Mouse (Mus musculus) T-helper 2 cell (primary cell): Measurements from ENCODE around the gene Sdf2.
"Not testable (repeated sequence)": the region's sequence is repeated elsewhere in the genome, so short reads cannot be mapped to it uniquely, and the experiment has no call there.

ENCODE experiments used
- in situ Hi-C: fragments of 300-600 bp; cut with MboI, MseI; formaldehyde crosslinking; loops from one replicate; pipeline ENCODE4 v1.15.1; 2025; ENCODE audit warnings: high pct_unique_total_duplicates

Gene Sdf2

DNA sequence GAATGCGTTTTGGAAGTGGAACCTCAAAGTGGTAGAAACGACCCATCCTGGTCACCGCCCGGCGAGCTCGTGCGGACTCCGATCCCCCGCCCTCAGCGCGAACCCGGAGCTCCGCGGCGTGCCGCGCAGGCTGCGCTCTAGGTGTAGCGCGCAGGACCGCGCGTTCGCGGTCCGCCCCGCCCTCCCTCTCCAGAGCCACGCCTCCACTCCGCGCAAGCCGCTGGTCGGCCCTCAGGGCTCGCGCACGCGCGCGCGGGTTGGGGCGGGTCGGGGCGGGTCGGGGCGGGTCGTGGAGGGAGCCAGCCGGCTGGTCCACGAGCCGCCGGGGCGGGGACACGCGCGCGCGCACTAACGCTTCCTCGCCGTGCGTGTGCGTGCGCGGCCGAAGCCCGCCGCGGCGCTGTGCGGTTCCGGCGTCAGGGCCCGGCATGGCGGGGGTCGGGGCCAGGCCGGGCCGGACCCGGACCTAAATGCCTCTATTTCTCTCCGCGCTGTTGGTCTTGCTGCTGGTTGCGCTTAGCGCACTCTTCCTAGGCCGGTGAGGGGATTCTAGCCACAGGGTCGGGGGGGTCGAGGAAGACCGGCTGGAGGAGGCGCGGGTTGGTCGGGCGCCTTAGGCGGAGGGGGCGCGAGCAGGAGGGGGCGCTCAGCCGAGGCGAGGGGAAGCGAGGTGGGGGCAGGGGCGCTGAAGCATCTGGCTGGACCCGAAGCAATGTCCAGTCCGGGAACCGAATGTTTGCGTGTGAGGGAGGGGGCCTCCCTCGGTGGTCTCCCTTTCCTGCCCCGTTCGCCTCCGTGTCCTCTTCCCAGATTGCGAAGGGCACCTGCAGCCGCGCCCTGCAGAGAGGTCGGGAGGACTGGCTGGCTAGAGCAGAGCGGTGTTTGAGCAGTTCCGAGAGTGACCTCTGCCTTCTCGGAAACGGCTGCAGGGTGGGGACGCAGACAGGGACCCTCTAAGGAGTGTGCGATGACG is 16.1 kb downstream of the Sdf2 start, which contains the start of gene 2610507B11Rik:
Gene 2610507B11Rik (plus strand): TSS at position 373 of the 973 bp plus-strand sequence.
- in situ Hi-C loops, result no loop called here

GRCm38 (mm10) chr11:78262550-78262949 is 17.0 kb downstream of the Sdf2 start:
- in situ Hi-C loops, result no loop called here

DNA sequence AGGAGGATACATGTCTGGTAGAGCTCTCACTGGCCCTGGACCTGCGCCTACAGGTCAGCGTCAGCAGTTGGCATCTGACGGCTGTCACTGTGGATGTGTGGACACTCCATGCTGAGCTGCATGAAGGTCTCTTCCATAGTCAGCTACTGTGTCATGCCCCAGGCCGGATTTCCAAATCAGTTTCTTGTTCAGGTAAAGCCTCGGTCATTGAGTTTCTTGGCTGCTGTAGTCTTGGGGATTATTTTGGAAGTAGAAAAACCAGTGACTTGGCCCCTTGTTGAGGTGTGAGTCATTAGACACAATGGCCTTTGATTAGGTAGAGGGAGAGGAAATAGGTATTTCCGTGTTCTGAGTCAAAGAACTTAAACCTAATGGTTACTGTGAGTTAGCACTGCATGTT is 20.0 kb downstream of the Sdf2 start:
- in situ Hi-C loops, result no loop called here

DNA sequence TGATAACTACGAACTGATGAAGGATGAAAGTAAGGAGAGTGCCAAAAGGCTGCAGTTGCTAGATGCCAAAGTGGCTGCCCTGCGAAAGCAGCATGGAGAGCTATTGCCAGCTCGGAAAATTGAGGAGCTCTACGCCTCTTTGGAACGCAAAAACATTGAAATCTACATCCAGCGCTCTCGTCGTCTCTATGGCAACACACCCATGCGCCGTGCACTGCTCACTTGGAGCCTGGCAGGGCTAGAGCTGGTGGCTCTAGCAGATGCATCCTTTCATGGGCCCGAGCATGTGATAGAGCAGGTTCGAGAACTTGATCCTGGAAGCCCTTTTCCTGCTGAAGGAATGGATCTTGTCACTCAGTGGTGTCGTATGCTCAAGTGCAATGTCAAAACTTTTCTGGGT is 26.4 kb downstream of the Sdf2 start:
- in situ Hi-C loops, result loop anchor here (5.0 kb wide), 1 partner anchor 40 kb away; no protein-coding TSS in a partner anchor

DNA sequence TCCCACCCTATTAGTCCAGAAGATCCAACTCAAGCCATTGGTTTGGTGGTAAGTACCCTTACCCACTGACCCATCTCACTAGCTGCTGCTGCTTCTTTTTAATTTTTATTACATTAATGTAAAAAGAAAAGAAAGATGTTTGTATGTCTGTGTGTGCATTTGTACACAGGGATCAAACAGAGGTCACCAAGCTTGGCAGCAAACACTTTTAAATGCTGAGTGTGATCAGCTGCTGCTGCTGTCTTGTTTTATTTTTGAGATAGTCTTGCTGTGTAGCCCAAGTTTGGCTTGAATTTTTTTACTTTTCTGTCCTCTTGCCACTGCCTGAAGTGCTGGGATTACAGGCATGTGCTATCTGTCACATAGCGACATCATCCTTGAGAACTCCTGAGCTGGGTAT is 30.1 kb downstream of the Sdf2 start:
- in situ Hi-C loops, result no loop called here

DNA sequence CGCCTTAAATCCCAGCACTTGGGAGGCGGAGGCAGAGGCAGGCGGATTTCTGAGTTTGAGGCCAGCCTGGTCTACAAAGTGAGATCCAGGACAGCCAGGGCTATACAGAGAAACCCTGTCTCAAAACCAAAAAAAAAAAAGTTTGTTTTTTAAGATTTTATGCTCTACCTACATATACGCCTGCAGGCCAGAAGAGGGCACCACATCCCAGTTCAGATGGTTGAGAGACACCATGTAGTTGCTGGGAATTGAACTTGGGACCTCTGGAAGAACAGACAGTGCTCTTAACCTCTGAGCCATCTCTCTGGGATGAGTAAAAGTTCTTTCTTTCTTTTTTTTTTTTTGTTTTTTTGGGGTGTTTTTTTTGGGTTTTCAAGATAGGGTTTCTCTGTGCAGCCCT is 30.6 kb downstream of the Sdf2 start:
- in situ Hi-C loops, result not testable (repeated sequence)

DNA sequence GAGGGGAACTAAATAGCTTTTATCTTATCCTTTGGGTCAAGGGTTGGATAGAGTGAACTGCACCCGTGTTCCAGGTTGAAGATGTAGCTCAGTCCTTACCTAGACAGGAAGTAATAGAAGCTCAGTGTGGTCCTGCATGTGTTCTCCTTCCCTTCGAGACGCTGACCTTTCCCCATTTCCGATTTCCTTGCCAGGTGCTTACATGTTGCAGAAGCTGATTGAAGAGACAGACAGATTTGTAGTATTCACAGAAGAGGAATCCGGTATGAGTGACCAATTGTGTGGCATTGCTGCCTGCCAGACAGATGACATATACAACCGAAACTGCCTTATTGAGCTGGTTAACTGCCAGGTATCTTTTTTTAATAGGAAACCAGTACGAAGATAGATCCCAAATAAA is 33.3 kb downstream of the Sdf2 start:
- in situ Hi-C loops, result no loop called here

DNA sequence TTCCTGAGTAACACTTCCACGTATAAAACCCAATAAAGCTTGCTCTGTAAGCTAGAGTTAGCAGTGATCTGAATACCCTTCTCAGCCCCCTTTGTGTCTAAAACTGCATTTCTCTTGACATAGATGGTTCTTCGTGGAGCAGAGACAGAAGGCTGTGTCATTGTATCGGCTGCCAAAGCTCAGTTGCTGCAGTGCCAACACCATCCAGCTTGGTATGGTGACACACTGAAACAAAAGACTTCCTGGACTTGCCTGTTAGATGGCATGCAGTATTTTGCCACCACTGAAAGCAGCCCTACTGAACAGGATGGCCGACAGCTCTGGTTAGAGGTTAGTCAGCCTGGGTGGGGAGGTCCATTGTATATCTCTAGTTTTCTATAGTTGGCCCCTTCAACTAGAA is 34.0 kb downstream of the Sdf2 start:
- in situ Hi-C loops, result no loop called here

- in situ Hi-C loops, result no loop called here
These were observed 43.7 kb downstream of the Sdf2 start for GRCm38 (mm10) chr11:78289146-78289763.

DNA sequence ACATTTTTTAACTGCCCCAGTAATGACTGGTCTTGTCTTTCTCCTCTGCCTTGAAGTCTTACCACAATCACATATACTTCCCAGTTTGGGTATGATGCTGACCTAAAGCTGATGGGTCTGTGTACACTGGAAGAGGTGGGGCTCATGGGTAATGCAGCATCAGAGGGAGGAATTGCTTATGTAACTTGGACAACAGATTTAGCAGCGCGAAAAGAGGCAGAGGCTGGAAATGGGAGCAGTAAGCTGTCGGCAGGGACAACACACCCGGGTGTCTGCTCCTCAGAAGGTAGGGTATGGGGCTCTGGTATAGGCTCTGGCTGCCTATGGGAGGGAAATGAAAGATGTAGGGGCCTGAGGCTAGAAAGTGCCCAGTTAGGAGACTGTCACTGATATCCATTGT is 45.1 kb downstream of the Sdf2 start, which contains the start of gene BC030499:
Gene BC030499 (plus strand): TSS at position 188 of the 400 bp plus-strand sequence.
- in situ Hi-C loops, result no loop called here

DNA sequence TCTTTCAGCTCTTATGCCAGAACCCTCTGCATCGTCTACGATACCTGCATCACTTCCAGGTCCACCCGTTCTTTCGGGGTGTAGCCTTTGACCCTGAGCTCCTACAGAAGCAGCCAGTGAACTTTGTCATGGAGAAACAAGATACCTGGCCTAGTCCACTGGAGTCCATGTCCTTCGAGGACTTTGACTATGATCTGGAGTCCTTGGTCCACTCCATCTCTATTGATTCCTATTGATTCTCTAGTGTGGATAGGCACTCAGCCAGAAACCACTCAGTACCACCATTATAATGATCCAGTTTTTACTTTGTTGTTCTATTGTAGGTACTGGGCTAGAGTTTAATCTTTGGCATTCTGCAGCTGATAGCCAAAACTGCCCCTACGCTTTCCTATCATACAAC is 49.0 kb downstream of the Sdf2 start:
- in situ Hi-C loops, result no loop called here

GRCm38 (mm10) chr11:78300917-78301316 is 55.4 kb downstream of the Sdf2 start:
- in situ Hi-C loops, result no loop called here

- in situ Hi-C loops, result no loop called here
These were observed 56.0 kb downstream of the Sdf2 start, which contains the start of gene Spag5 for GRCm38 (mm10) chr11:78301357-78302084. TSS of gene Spag5 (plus strand) at chr11:78301529.
